Mouse (Mus musculus) CH12.LX (cell line): ENCODE measurements around the gene Prr18. TPM values are rescaled to one million over a fixed set of nuclear protein-coding genes. Genes with fewer than 3 reads are reported as not detected.
"Not testable (repeated sequence)": the region's sequence is repeated elsewhere in the genome, so short reads cannot be mapped to it uniquely, and the experiment has no call there.

ENCODE experiments used
- DNase-seq: peaks from one replicate; pipeline ENCODE4 v3.0.0-alpha.2; 2013; ENCODE audit errors: extremely low read depth
- H3K27ac ChIP-seq: 2 replicates; pipeline ENCODE4 v1.5.1; 2012; ENCODE audit warnings: low read depth, mild to moderate bottlenecking, control low read depth, moderate library complexity; ENCODE audit not compliant: insufficient read depth
- H3K27me3 ChIP-seq: replicated peaks from 2 replicates; pipeline ENCODE3; 2012; ENCODE audit warnings: inconsistent platforms
- H3K36me3 ChIP-seq, 2 experiments: replicated peaks in 1 of 2; 2 replicates each; pipeline versions ENCODE3 to v1.6.1; 2012; ENCODE audit warnings: inconsistent platforms in 1 of 2, low read length in 1 of 2, mild to moderate bottlenecking in 1 of 2, mixed read lengths in 1 of 2, moderate library complexity in 1 of 2; ENCODE audit not compliant: control insufficient read depth in 1 of 2, insufficient read depth in 1 of 2
- H3K4me1 ChIP-seq, 2 experiments: 2 replicates each; pipeline ENCODE4 v1.6.1; 2012; ENCODE audit warnings: inconsistent platforms in 1 of 2, moderate library complexity in 1 of 2; ENCODE audit not compliant: insufficient read depth in 2 of 2, control insufficient read depth in 1 of 2
- H3K4me2 ChIP-seq: 2 replicates; pipeline ENCODE4 v1.6.1; 2012; ENCODE audit warnings: low read depth, mild to moderate bottlenecking, control low read depth; ENCODE audit not compliant: poor library complexity, insufficient read depth, severe bottlenecking
- H3K4me3 ChIP-seq, 3 experiments: fragments of 150-350 bp in 1 of 3; sonication (generic) in 1 of 3; replicated peaks in 1 of 3; 2 replicates each; pipeline versions ENCODE3 to v1.5.1; 2011 to 2012; ENCODE audit warnings: low read depth in 2 of 3, low read length in 2 of 3, mild to moderate bottlenecking in 2 of 3, moderate library complexity in 2 of 3, control low read depth in 1 of 3, improper control_type of control experiment in 1 of 3, inconsistent platforms in 1 of 3, mixed read lengths in 1 of 3; ENCODE audit not compliant: poor library complexity in 1 of 3
- H3K79me2 ChIP-seq: replicated peaks from 2 replicates; pipeline ENCODE4 v1.6.1; 2012; ENCODE audit warnings: mild to moderate bottlenecking, moderate library complexity; ENCODE audit not compliant: control insufficient read depth, poor library complexity, insufficient read depth, severe bottlenecking; ENCODE audit errors: extremely low read depth
- H3K9ac ChIP-seq: 2 replicates; pipeline ENCODE4 v1.6.1; 2012; ENCODE audit warnings: low read depth, mild to moderate bottlenecking, control low read depth, moderate library complexity; ENCODE audit not compliant: insufficient read depth
- H3K9me3 ChIP-seq: replicated peaks from 2 replicates; pipeline ENCODE3; 2012; ENCODE audit warnings: low read length, inconsistent platforms, mixed read lengths
- BHLHE40 ChIP-seq: IDR thresholded peaks from 2 replicates; pipeline ENCODE4 v1.6.1; 2011; ENCODE audit warnings: mild to moderate bottlenecking, low read depth, low read length, improper control_type of control experiment
- CTCF ChIP-seq, 2 experiments: IDR thresholded peaks in 1 of 2; conservative IDR thresholded peaks in 1 of 2; 2 replicates each; pipeline ENCODE4 v1.5.1; 2011 to 2012; ENCODE audit warnings: low read depth in 2 of 2, low read length in 2 of 2, improper control_type of control experiment in 1 of 2, inconsistent platforms in 1 of 2, mild to moderate bottlenecking in 1 of 2, moderate library complexity in 1 of 2
- E2F4 ChIP-seq: IDR thresholded peaks from 2 replicates; pipeline ENCODE4 v1.6.1; 2011; ENCODE audit warnings: low read depth, low read length, improper control_type of control experiment; ENCODE audit not compliant: insufficient replicate concordance
- HCFC1 ChIP-seq: IDR thresholded peaks from 2 replicates; pipeline ENCODE4 v1.6.1; 2012; ENCODE audit warnings: low read depth, mild to moderate bottlenecking, inconsistent platforms, low read length, improper control_type of control experiment
- IRF4 ChIP-seq: IDR thresholded peaks from 2 replicates; pipeline ENCODE4 v1.6.1; 2014; ENCODE audit warnings: low read depth, mild to moderate bottlenecking, inconsistent platforms, low read length, improper control_type of control experiment
- MEF2A ChIP-seq: IDR thresholded peaks from 2 replicates; pipeline ENCODE4 v1.6.1; 2014; ENCODE audit warnings: low read depth, mild to moderate bottlenecking, inconsistent platforms, low read length, improper control_type of control experiment, borderline replicate concordance
- MYC ChIP-seq: IDR thresholded peaks from 2 replicates; pipeline ENCODE4 v1.6.1; 2011; ENCODE audit warnings: low read depth, mild to moderate bottlenecking, improper control_type of control experiment, low read length
- NELFE ChIP-seq: IDR thresholded peaks from 2 replicates; pipeline ENCODE4 v1.6.1; 2011; ENCODE audit warnings: low read depth, low read length, improper control_type of control experiment
- RAD21 ChIP-seq: IDR thresholded peaks from 2 replicates; pipeline ENCODE4 v1.6.1; 2011; ENCODE audit warnings: low read depth, mild to moderate bottlenecking, low read length, improper control_type of control experiment, moderate library complexity
- SIN3A ChIP-seq: IDR thresholded peaks from 2 replicates; pipeline ENCODE4 v1.6.1; 2012; ENCODE audit warnings: low read length, improper control_type of control experiment, inconsistent platforms
- SMC3 ChIP-seq: IDR thresholded peaks from 2 replicates; pipeline ENCODE4 v1.6.1; 2011; ENCODE audit warnings: low read depth, low read length, improper control_type of control experiment
- TCF12 ChIP-seq: IDR thresholded peaks from 2 replicates; pipeline ENCODE4 v1.6.1; 2014; ENCODE audit warnings: low read depth, mild to moderate bottlenecking, inconsistent platforms, low read length, improper control_type of control experiment
- UBTF ChIP-seq: IDR thresholded peaks from 2 replicates; pipeline ENCODE4 v1.6.1; 2012; ENCODE audit warnings: low read depth, mild to moderate bottlenecking, inconsistent platforms, low read length, improper control_type of control experiment, moderate library complexity
- USF1 ChIP-seq: IDR thresholded peaks from 2 replicates; pipeline ENCODE4 v1.6.1; 2014; ENCODE audit warnings: low read depth, mild to moderate bottlenecking, inconsistent platforms, low read length, improper control_type of control experiment
- ZC3H11A ChIP-seq: IDR thresholded peaks from 2 replicates; pipeline ENCODE4 v1.6.1; 2012; ENCODE audit warnings: low read depth, mild to moderate bottlenecking, inconsistent platforms, low read length, improper control_type of control experiment
- ZKSCAN1 ChIP-seq: IDR thresholded peaks from 2 replicates; pipeline ENCODE4 v1.6.1; 2012; ENCODE audit warnings: low read depth, inconsistent platforms, low read length, improper control_type of control experiment, borderline replicate concordance
- dilution Hi-C: fragments of 300-500 bp; cut with MboI; formaldehyde crosslinking; loops from 2 replicates; pipeline ENCODE4 v1.14.3; 2020; ENCODE audit warnings: low sequenced_read_pairs; ENCODE audit not compliant: extremely low pct_unique_long_range_greater_than_20kb, extremely low pct_ligation_motif_present
- in situ Hi-C: fragments of 300-500 bp; cut with MboI; formaldehyde crosslinking; loops from 3 replicates; pipeline ENCODE4 v1.14.3; 2019; ENCODE audit warnings: low sequenced_read_pairs, low pct_ligation_motif_present, low pct_unique_long_range_greater_than_20kb, mixed read lengths
- polyA plus RNA-seq: library from polyadenylated mRNA; unstranded; fragments of >175 nt; gene quantifications from 2 replicates; pipeline ENCODE4 v1.2.1, GENCODE M21; 2012; ENCODE audit warnings: low read depth; ENCODE audit not compliant: insufficient read length
- total RNA-seq, 2 experiments: library from RNA; depleted of rRNA; stranded (reverse); fragments of 300-350 nt in 1 of 2; fragments of >200 nt in 1 of 2; gene quantifications; 2 replicates each; pipeline ENCODE4 v1.2.3; 2012 to 2014

Gene Prr18
- total and polyA plus RNA-seq, 3 experiments = 0.07 to 0.12 (median 0.08) TPM

- Histone ChIP-seq H3K4me2 (no peak overlapping the region), H3K4me3 (no peak overlapping the region), H3K79me2 (peaks cover 33% of the 10 kb centered on the region), H3K9ac (no peak overlapping the region), H3K9me3 (no peaks in the 10 kb centered on the region), H3K27me3 (no peaks in the 10 kb centered on the region), H3K36me3 (peaks cover 0 to 73% of the 10 kb centered on the region in 2 experiments), H3K4me1 (peaks cover 9 to 29% of the 10 kb centered on the region in 2 experiments)
- in situ Hi-C loops = loop anchor here (5.0 to 10.0 kb wide), 2 partner anchors 36 to 59 kb away; no protein-coding TSS in a partner anchor
- no peak for DNase-seq
- TF ChIP-seq USF1 = no peak
- no peak for TF ChIP-seq ZC3H11A
- no peak for TF ChIP-seq IRF4
- TF ChIP-seq E2F4 = no peak
- no peak for TF ChIP-seq MYC
- TF ChIP-seq NELFE = no peak
- TF ChIP-seq SMC3 = peak; percentile 19; the same call in 1 of the 2 replicates
- peak; percentile 9 to 49; a peak in 2 of 4 replicates for TF ChIP-seq CTCF (conservative IDR thresholded peaks at IDR 0.05 in 1 of 2, IDR thresholded peaks at IDR 0.05 in 1 of 2; ENCODE audit: low read depth in 2 of 2, low read length in 2 of 2)
- TF ChIP-seq RAD21 = peak; percentile 20
- TF ChIP-seq HCFC1 = no peak
- no peak for TF ChIP-seq UBTF
- TF ChIP-seq, all 38 proteins: peak for 3
- H3K27ac ChIP-seq = no peak overlapping the region
- dilution Hi-C loops = no loop called here
These were observed 21.0 kb upstream of the Prr18 start for GRCm38 (mm10) chr17:8316251-8316650.

GRCm38 (mm10) chr17:8326877-8327276, 10.4 kb upstream of the Prr18 start:
- H3K4me3 ChIP-seq, H3K27me3 ChIP-seq, H3K4me1 ChIP-seq, H3K27ac ChIP-seq, in situ Hi-C loops, DNase-seq, H3K4me2 ChIP-seq, H3K9ac ChIP-seq, H3K79me2 ChIP-seq, H3K9me3 ChIP-seq, dilution Hi-C loops: not testable (repeated sequence)
- peaks cover 28 to 61% of the 10 kb centered on the region in 2 experiments for H3K36me3 ChIP-seq

- no peaks in the 10 kb centered on the region for H3K27me3 ChIP-seq
- no peak overlapping the region for H3K9ac ChIP-seq
- dilution Hi-C loops = no loop called here
- in situ Hi-C loops = no loop called here
- TF ChIP-seq E2F4 = no peak
- peak; percentile 17 for TF ChIP-seq RAD21
- no peak for TF ChIP-seq MEF2A
- no peak for TF ChIP-seq TCF12
- peak in 1 of 2 experiments; percentile 50; a peak in 2 of 4 replicates for TF ChIP-seq CTCF (conservative IDR thresholded peaks at IDR 0.05 in 1 of 2, IDR thresholded peaks at IDR 0.05 in 1 of 2; ENCODE audit: low read depth in 2 of 2, low read length in 2 of 2)
- TF ChIP-seq SIN3A = no peak
- peak; percentile 48 for TF ChIP-seq SMC3
- TF ChIP-seq ZKSCAN1 = no peak
- TF ChIP-seq BHLHE40 = no peak
- no peak overlapping the region for H3K4me3 ChIP-seq
- H3K27ac ChIP-seq = no peak overlapping the region
- peaks cover 7% of the 10 kb centered on the region for H3K9me3 ChIP-seq
- no peak overlapping the region for H3K4me2 ChIP-seq
- no peaks in the 10 kb centered on the region for H3K4me1 ChIP-seq
- peaks cover 23 to 45% of the 10 kb centered on the region in 2 experiments for H3K36me3 ChIP-seq
- H3K79me2 ChIP-seq = no peaks in the 10 kb centered on the region
- no peak for DNase-seq
These were observed 8.6 kb upstream of the Prr18 start for GRCm38 (mm10) chr17:8328511-8329174.
